Mouse (Mus musculus) heart, adult 8-10 months (tissue): Measurements from ENCODE around the gene Tenm4. TPM values are rescaled to one million over a fixed set of nuclear protein-coding genes. Genes with fewer than 3 reads are reported as not detected.

Experiments
- DNase-seq: peaks from one replicate; pipeline ENCODE4 v3.0.0; 2022; ENCODE audit warnings: low spot score
- total RNA-seq, 4 experiments: library from RNA; stranded (reverse); gene quantifications; 2 replicates each; pipeline ENCODE4 v1.2.4; 2022

Gene Tenm4
- total RNA-seq, 4 experiments from 2014 or later, result 0.34 to 1.4 (median 1.00) TPM

- no peak for DNase-seq
These were observed 237.3 kb downstream of the Tenm4 start for GRCm38 (mm10) chr7:96408161-96408889.

- DNase-seq, result no peak
These were observed 238.4 kb downstream of the Tenm4 start for GRCm38 (mm10) chr7:96409323-96409880.

GRCm38 (mm10) chr7:96413822-96414221 lies 242.8 kb downstream of the Tenm4 start:
- DNase-seq, result no peak

GRCm38 (mm10) chr7:96414290-96415055 lies 243.4 kb downstream of the Tenm4 start:
- DNase-seq, result peak; percentile 28

- peak; percentile 65 for DNase-seq
These were observed 246.4 kb downstream of the Tenm4 start for GRCm38 (mm10) chr7:96417251-96418004.

- DNase-seq, result no peak
These were observed 247.1 kb downstream of the Tenm4 start for GRCm38 (mm10) chr7:96418146-96418545.

GRCm38 (mm10) chr7:96420045-96420444 lies 249.0 kb downstream of the Tenm4 start:
- DNase-seq, result no peak

GRCm38 (mm10) chr7:96420926-96421605 lies 250.0 kb downstream of the Tenm4 start:
- DNase-seq, result peak; percentile 14

- no peak for DNase-seq
These were observed 255.9 kb downstream of the Tenm4 start for GRCm38 (mm10) chr7:96426954-96427353.

- DNase-seq, result no peak
These were observed 262.3 kb downstream of the Tenm4 start for GRCm38 (mm10) chr7:96433307-96433706.

GRCm38 (mm10) chr7:96438392-96438791 lies 267.3 kb downstream of the Tenm4 start:
- no peak for DNase-seq

- no peak for DNase-seq
These were observed 269.2 kb downstream of the Tenm4 start for GRCm38 (mm10) chr7:96440161-96440707.

GRCm38 (mm10) chr7:96445771-96446170 lies 274.7 kb downstream of the Tenm4 start:
- no peak for DNase-seq

- DNase-seq, result no peak
These were observed 276.9 kb downstream of the Tenm4 start for GRCm38 (mm10) chr7:96447806-96448397.

- no peak for DNase-seq
These were observed 284.9 kb downstream of the Tenm4 start for GRCm38 (mm10) chr7:96455957-96456356.

- DNase-seq, result no peak
These were observed 285.6 kb downstream of the Tenm4 start for GRCm38 (mm10) chr7:96456618-96457017.

- DNase-seq, result no peak
These were observed 286.8 kb downstream of the Tenm4 start for GRCm38 (mm10) chr7:96457891-96458290.

- DNase-seq, result no peak
These were observed 287.9 kb downstream of the Tenm4 start for GRCm38 (mm10) chr7:96458992-96459391.

GRCm38 (mm10) chr7:96466761-96467160 lies 295.7 kb downstream of the Tenm4 start:
- DNase-seq, result no peak

- DNase-seq, result no peak
These were observed 299.8 kb downstream of the Tenm4 start for GRCm38 (mm10) chr7:96470821-96471220.
